Mouse (Mus musculus): ENCODE data around the gene I830077J02Rik.

DNA sequence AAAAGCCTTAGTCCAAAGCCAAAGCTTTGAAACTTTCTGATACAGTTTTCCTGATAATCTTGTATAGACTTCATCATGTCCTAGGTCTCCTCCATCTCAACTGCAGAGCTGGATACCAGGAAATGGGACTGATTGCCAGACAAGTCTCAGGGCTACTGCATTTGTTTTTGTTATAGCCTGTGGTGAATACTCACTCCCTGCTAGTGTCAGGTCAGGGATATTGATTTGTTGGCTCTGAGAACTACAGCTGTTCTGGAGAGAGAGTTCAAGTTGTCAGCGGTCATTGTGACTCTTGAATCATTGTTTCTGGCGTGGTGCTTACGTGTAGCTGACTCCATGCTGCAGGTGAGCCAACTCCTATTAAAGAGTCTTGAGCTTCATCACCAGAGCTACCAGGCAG is 40.9 kb upstream of the I830077J02Rik start, which contains the start of gene Ovgp1:
- TF ChIP-seq CTCF (IDR thresholded peaks at IDR 0.05 in 2 of 3, conservative IDR thresholded peaks at IDR 0.05 in 1 of 3; ENCODE audit: control insufficient read depth in 1 of 3, insufficient read depth in 1 of 3, low read depth in 2 of 3, low read length in 3 of 3, poor library complexity in 1 of 3, severe bottlenecking in 1 of 3) (no peak), ETS1 (IDR thresholded peaks at IDR 0.05; ENCODE audit: low read depth, low read length) (no peak), TAL1 (IDR thresholded peaks at IDR 0.05; ENCODE audit: low read length) (no peak), ELF1 (IDR thresholded peaks at IDR 0.05; ENCODE audit: low read depth, low read length) (no peak), EP300 (IDR thresholded peaks at IDR 0.05; ENCODE audit: low read depth in 1 of 2, low read length in 2 of 2) (no peak), SIN3A (IDR thresholded peaks at IDR 0.05; ENCODE audit: low read length) (no peak), HCFC1 (IDR thresholded peaks at IDR 0.05; ENCODE audit: low read depth, low read length) (no peak), POLR2AphosphoS2 (IDR thresholded peaks at IDR 0.05; ENCODE audit: low read length) (no peak), MAZ (IDR thresholded peaks at IDR 0.05; ENCODE audit: low read depth, low read length) (no peak), POLR2A (IDR thresholded peaks at IDR 0.05; ENCODE audit: control insufficient read depth in 1 of 2, insufficient read depth in 1 of 2, low read depth in 1 of 2, low read length in 2 of 2, poor library complexity in 1 of 2) (no peak), ZNF384 (IDR thresholded peaks at IDR 0.05; ENCODE audit: low read depth, low read length) (no peak)

All from MEL (cell line).